Mouse (Mus musculus) CD4-positive helper T cell, adult 2 months (primary cell): Measurements from ENCODE around the gene Hfe.
"Not testable (repeated sequence)": the region's sequence is repeated elsewhere in the genome, so short reads cannot be mapped to it uniquely, and the experiment has no call there.

Experiments
- DNase-seq: peaks from one replicate; pipeline ENCODE4 v3.0.0-alpha.2; 2012; ENCODE audit warnings: low read depth, missing footprints, low spot score

Gene Hfe

DNA sequence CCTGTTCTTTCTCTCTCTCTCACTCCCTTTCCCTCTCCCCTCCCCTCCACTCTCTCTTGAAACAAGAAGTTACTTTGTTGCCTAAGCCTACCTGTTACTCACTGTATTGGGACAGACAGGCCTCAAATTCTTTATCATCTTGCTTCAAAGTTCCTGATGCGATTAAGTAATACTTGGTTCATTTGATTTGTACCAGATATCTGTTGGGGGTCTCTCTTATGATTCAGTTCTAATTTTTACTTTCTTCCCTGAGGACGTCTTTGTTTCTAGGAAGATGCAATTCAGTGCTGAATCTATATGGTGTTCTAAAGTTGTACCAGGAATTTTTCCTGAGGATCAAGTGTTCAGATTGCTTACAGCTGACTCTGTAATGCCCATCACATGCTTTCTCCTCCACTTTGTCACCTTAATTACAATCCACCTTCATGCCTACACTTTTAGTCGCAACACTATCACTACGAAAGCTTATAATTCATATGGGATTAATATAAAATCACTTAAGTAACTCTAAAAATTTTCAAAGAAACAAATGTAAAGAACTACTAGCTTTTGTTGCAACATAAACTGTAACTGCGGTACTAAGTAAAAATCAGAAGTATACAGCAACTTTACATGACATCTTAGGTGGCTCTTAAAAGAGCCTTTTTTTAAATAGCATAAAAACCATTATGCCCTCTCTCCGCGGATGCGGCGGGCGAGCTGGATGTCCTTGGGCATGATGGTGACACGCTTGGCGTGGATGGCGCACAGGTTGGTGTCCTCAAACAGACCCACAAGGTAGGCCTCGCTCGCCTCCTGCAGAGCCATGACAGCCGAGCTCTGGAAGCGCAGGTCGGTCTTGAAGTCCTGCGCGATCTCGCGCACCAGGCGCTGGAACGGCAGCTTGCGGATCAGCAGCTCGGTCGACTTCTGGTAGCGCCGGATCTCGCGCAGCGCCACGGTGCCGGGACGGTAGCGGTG, 34.0 kb upstream of the Hfe start:
- no peak for DNase-seq

- DNase-seq = no peak
Measured at GRCm38 (mm10) chr13:23743963-23744362, 33.3 kb upstream of the Hfe start.

GRCm38 (mm10) chr13:23743215-23743614, 32.6 kb upstream of the Hfe start:
- no peak for DNase-seq

- no peak for DNase-seq
Measured at GRCm38 (mm10) chr13:23742007-23742406, 31.4 kb upstream of the Hfe start.

GRCm38 (mm10) chr13:23740910-23741309, 30.3 kb upstream of the Hfe start:
- DNase-seq = no peak

- DNase-seq = no peak
Measured at GRCm38 (mm10) chr13:23740256-23740840, 29.7 kb upstream of the Hfe start.

DNA sequence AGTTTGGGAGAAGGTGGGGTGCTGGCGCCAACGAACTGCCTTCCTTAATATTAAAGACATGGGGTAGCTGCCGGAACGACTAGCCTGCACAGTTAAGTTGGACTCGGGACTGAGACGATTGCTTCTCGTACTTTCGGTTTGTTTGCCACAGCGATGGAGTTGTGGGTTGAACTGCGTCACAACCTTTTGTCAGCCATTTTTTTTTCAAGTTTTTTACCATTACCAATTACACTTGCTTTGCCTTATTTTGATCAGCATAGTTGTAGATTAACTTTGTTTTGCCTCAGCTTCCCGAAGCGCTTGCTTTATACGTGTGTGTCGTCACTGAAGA, 29.2 kb upstream of the Hfe start:
- peak; percentile 92 for DNase-seq

DNA sequence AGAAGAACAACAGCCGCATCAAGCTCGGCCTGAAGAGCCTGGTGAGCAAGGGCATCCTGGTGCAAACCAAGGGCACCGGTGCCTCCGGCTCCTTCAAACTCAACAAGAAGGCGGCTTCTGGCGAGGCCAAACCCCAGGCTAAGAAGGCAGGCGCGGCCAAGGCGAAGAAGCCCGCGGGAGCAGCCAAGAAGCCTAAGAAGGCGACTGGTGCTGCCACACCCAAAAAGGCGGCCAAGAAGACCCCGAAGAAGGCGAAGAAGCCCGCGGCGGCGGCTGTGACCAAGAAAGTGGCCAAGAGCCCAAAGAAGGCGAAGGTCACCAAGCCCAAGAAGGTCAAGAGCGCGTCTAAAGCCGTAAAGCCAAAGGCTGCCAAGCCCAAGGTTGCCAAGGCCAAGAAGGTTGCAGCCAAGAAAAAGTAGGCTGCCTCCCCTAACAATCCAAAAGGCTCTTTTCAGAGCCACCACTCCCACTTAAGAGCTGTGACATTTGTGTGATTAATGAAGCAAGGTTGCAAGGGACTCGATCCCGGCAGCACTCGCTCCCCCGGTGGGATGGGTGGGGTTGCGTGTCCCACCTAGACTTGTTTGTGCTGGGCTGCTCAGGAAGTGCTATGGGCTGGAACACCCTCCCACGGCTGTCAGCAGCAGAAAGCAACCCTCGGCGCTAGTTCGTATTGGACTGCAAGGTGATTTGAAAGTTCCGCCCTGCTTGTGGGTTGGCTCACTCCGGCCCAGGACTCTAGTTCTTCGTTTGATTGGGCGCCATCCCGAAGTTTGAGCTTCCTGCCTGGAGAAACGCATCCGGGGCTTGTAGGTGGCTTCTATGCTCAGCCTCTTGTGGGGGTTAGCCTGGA, 28.6 kb upstream of the Hfe start:
- peak; percentile 94 for DNase-seq

- DNase-seq = peak; percentile 95
Measured at GRCm38 (mm10) chr13:23738677-23739068, 28.0 kb upstream of the Hfe start, which contains the start of gene Hist1h1c. Gene Hist1h1c (plus strand): TSS chr13:23738808.

- DNase-seq = no peak
Measured at GRCm38 (mm10) chr13:23738041-23738440, 27.4 kb upstream of the Hfe start.

DNA sequence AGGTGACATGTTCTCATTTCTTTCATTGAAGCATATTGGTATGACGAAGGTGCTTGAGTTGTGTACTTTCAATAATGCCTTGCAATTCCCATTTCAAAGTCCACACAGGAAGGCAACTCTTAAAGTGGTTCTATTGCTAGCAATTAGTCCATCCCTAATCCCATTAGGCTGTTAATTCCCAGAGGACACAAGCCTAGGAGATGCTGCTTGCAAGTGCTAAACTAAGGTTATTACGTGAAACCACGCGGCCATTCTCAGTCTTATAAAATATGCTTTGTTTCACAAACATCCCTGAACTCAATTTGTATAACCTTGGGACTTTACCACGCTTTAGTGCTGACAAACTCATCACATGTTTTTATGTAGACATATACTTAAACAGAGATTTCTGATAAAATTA, 26.4 kb upstream of the Hfe start:
- DNase-seq = no peak

DNA sequence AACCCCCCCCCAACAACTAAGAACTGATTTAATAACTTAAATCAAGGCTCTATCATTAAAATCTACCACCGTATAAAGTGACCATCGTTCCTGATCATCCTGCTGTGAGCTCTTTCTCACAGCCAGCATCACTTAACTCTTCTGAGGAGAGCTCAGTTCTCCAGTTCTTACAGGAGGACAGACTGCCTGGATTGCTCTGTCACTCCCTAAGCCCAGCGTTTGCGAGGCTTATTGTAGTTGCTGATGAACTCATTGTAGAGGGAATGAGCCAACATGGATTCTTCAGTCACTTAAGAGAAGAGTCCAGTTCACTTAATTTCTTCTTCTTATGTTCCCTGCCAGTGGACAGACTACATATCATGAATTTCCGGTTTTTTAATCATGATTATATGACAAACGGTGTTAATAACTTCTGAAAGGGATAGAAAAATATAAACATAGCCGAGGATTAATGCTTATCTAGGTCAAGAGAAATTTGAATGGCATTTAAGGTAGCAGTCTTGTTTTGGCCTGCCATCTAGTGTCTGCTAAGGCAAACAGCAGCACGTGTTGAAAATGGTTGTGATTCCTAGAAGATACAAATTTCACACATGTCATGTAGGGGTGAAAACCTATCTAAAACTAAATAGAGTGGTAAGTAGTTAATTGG, 21.6 kb upstream of the Hfe start:
- peak; percentile 64 for DNase-seq

- DNase-seq = no peak
Measured at GRCm38 (mm10) chr13:23730479-23730878, 19.8 kb upstream of the Hfe start.

GRCm38 (mm10) chr13:23729706-23730105, 19.1 kb upstream of the Hfe start:
- no peak for DNase-seq

DNA sequence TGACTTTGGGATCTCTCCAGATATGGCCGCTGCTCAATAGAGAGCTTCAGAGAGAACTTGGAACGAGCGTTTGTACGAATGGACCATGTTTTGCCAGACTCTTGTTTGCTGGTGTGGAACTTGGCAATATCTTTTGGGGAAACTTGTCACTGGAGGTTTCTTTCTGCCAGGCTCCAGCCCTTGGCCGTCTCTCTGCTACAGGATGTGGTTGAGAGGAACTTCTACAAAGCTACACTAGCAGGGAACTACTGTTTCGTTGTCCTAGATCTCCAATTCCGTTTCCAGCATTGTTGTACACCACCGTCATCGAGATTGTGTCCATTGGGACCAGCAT, 18.5 kb upstream of the Hfe start:
- DNase-seq = no peak

DNA sequence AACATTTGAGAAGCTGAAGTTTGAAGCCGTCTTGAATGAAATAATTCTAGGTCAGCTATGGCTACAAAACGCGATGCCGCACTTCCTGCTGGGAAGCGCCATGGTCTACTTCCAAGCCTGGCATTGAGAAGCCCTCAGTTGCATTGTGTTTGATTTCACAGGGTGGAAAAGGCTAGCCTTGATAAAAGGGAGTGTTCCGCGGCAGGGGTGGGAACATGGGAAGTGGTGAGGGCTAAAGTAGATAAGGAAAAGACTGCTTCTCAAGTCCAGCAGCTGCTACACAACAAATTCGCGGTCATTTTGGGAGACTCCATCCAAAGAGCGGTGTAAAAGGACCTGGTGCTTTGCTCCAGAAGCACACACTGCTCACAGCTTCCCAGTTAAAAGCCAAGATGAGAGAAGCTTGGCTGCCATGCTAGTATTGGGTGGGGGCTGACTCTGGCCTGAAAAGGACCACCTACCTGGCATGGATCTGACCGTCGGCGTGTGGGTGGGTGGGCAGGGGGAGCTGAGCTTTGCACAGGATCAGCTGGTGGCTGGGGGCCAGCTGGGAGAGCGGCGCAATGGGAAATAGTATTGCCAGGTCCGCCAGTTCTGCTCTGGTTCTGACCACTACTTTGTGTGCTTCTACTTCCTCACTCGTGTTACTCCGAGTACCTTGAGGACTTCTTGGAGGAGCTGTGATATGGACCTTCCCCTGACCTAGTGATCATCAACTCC, 18.0 kb upstream of the Hfe start:
- no peak for DNase-seq

- DNase-seq = no peak
Measured at GRCm38 (mm10) chr13:23725213-23725612, 14.6 kb upstream of the Hfe start.

GRCm38 (mm10) chr13:23724239-23724638, 13.6 kb upstream of the Hfe start:
- DNase-seq = no peak

DNA sequence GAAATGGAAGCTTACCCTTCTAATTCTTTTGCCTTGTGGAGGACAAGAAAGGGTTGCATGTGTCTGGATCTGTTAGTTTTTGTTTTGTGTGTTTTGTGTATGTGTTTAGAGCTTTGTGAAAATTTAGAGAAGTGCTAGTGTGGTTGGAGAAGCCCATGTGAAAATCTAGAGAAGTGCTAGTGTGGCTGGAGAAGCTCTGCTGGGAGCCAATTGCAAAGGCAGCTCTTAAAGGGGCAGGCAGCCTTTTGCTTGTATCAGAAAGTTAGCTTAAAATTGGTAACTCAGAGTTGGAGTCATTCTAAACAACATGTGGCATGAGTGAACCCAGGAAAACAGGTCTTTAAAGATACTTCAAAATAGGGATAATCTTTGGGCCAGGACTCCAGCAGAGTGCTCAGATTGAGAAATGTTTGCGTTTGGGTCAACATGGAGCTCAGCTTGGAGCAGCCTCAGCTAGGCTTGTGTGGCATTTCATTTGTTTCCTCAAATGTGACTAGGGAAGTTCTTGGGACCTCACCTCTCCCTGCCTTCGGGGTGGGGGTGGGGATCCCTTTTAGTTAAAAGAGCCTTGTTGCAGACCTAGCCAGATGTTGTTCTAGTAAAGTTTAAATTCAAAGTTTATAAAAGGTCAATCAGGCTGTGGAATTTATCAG, 7.1 kb upstream of the Hfe start:
- not testable (repeated sequence) for DNase-seq

DNA sequence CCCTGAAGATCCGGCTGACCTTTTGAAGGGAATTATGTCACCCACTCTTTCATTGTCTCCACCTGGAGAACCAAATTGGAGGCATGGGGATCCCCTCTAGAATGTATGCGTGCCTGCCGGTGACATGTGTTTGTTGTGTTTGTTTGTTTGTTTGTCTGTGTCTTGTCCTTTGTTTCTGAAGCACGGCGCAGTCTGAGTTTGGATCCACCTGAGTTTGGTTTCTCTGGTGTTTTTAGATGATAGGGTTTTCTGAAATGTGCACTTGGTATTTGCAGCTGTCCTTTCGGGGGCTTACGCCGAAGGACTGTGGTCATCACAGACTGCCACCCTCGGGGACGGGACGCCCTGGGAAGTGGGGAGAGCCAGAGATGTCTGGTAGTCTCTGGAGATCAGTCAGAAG, 6.5 kb upstream of the Hfe start:
- no peak for DNase-seq
